Mouse (Mus musculus) G1E (cell line): ENCODE data around the gene Frmd5. TPM values are rescaled to one million over a fixed set of nuclear protein-coding genes. Genes with fewer than 3 reads are reported as not detected.

ENCODE experiments used
- ATAC-seq: 2 replicates; pipeline ENCODE4 v1.8.0; 2016; ENCODE audit warnings: mild to moderate bottlenecking; ENCODE audit not compliant: insufficient number of reproducible peaks, poor library complexity, low FRiP score, severe bottlenecking; ENCODE audit errors: extremely low read depth
- DNase-seq: peaks from one replicate; pipeline ENCODE4 v3.0.0; 2012; ENCODE audit warnings: low spot score
- H3K27me3 ChIP-seq: 2 replicates; pipeline ENCODE4 v1.6.1; 2012; ENCODE audit warnings: mild to moderate bottlenecking, low read length, inconsistent platforms; ENCODE audit not compliant: insufficient read depth
- H3K36me3 ChIP-seq: replicated peaks from 2 replicates; pipeline ENCODE3; 2012; ENCODE audit warnings: mild to moderate bottlenecking, inconsistent platforms
- H3K4me1 ChIP-seq: 2 replicates; pipeline ENCODE4 v1.6.1; 2012; ENCODE audit warnings: low read depth, low read length, inconsistent platforms, mixed read lengths; ENCODE audit not compliant: insufficient read depth
- H3K4me3 ChIP-seq: 2 replicates; pipeline ENCODE4 v1.5.1; 2012; ENCODE audit warnings: low read depth, mild to moderate bottlenecking, inconsistent platforms, low read length, moderate library complexity, mixed read lengths
- H3K9me3 ChIP-seq: replicated peaks from 2 replicates; pipeline ENCODE4 v1.6.1; 2012; ENCODE audit warnings: inconsistent platforms
- CTCF ChIP-seq: IDR thresholded peaks from 2 replicates; pipeline ENCODE4 v1.5.1; 2012; ENCODE audit warnings: low read depth, low read length, inconsistent platforms, mixed read lengths
- GATA1 ChIP-seq: IDR thresholded peaks from 2 replicates; pipeline ENCODE4 v1.6.1; 2012; ENCODE audit warnings: borderline replicate concordance, low read length, inconsistent platforms, mixed read lengths
- GATA2 ChIP-seq: IDR thresholded peaks from 2 replicates; pipeline ENCODE4 v1.6.1; 2012; ENCODE audit warnings: low read depth, low read length, inconsistent platforms, borderline replicate concordance
- POLR2AphosphoS5 ChIP-seq: IDR thresholded peaks from 2 replicates; pipeline ENCODE4 v1.6.1; 2012; ENCODE audit warnings: low read depth, low read length, inconsistent platforms; ENCODE audit not compliant: insufficient replicate concordance
- TAL1 ChIP-seq: conservative IDR thresholded peaks from 2 replicates; pipeline ENCODE4 v1.6.1; 2012; ENCODE audit warnings: low read depth, low read length, inconsistent platforms, mixed read lengths
- polyA plus RNA-seq: library from polyadenylated mRNA; stranded (reverse); fragments of >175 nt; gene quantifications from 2 replicates; pipeline ENCODE4 v1.2.3, GENCODE M21; 2012
- total RNA-seq, 2 experiments: library from RNA; stranded (forward) in 1 of 2; stranded (reverse) in 1 of 2; fragments of 200-1000 nt in 1 of 2; fragments of >200 nt in 1 of 2; fragmentation: Nextera tagmentation in 1 of 2; gene quantifications; 2 replicates each; pipeline ENCODE4 v1.2.3; 2014 to 2017

The Frmd5 gene
- total and polyA plus RNA-seq, 3 experiments = 12.8 to 79.4 (median 20.6) TPM

DNA sequence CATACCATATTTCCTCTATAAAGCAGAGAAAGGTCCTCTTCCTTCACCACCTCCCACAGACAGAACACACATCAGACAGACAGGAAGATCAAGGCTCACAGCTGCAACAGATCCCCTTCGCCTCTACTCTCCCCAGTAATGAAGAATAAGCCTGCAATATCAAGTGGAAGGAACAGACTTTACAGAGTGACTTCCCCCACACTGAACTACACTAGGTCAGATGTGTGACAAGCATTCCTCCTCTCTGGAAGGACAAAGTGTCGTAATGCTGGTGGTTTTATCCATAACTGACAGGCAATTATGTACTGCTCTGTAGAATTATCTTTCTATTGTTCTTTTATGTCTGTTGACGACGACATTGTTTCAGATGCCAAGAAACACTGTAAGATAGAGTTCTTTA lies 93.3 kb downstream of the Frmd5 start:
- H3K9me3 ChIP-seq = peaks cover 5% of the 10 kb centered on the region; the same call in 1 of the 2 replicates
- no peak for TF ChIP-seq CTCF
- no peak for TF ChIP-seq GATA1
- TF ChIP-seq POLR2AphosphoS5 = no peak
- no peak for TF ChIP-seq GATA2
- TF ChIP-seq TAL1 = no peak
- H3K4me3 ChIP-seq = no peak overlapping the region
- ATAC-seq (no peak), DNase-seq (no peak)
- H3K36me3 ChIP-seq = no peaks in the 10 kb centered on the region
- H3K27me3 ChIP-seq = no peaks in the 10 kb centered on the region
- peaks cover 24% of the 10 kb centered on the region for H3K4me1 ChIP-seq

DNA sequence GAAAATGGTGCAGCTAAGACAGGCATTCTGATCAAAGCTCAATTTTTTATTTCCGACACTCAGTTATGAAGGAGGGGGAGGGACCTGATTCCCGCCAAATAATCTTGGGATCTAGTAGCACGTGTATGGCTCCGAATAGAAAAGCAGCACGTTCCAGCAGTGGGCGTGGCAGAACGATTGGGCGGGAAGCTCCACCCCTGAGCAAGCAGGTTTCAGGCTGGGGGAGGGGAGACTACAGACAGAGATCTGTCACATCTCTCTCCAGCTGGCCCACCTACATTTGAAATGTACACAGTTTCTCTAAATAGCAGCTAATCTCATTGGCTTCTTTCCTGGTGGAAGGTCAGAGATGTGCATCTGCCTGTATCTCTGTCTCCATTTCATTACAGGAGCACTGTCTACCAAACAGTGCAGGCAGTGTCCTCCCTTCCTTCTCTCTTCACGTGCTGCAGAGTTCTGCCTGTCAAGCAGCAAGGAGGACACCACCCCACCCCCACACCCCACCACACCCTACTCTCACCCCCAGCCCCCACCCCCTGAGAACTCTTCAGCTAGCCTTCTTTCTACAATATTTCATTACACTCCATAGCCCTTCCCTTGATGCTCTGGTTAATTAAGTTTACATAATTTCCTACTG lies 95.0 kb downstream of the Frmd5 start:
- Histone ChIP-seq H3K4me3 (peak overlapping the region; percentile 25; the same call in 1 of the 2 replicates), H3K4me1 (peaks cover 24% of the 10 kb centered on the region), H3K36me3 (no peaks in the 10 kb centered on the region), H3K9me3 (peaks cover 5% of the 10 kb centered on the region; the same call in 1 of the 2 replicates), H3K27me3 (no peaks in the 10 kb centered on the region)
- DNase-seq (peak; percentile 4), ATAC-seq (no peak)
- TF ChIP-seq POLR2AphosphoS5 = no peak
- TF ChIP-seq TAL1 = no peak
- no peak for TF ChIP-seq GATA2
- no peak for TF ChIP-seq CTCF
- no peak for TF ChIP-seq GATA1

DNA sequence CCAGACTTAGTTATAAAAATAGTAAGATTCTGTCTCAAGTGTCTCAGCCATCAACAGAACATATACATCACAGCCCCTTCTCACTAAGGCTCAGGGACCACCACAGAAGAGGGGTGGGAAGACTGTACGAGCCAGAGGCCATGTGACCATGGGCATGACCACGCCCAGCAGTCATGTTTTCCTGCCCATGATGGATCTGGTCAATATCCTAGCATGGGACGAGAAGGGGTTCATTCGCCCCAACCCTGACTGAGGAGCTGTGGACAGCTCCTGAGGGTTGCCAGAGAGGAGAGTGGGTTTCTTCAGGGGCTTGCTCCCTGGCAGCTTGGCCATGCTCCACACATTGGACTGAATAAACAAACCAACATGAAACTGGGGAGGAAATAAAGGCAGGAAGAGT lies 97.8 kb downstream of the Frmd5 start:
- Histone ChIP-seq H3K4me1 (peaks cover 24% of the 10 kb centered on the region), H3K4me3 (no peak overlapping the region), H3K9me3 (peaks cover 5% of the 10 kb centered on the region; the same call in 1 of the 2 replicates), H3K36me3 (no peaks in the 10 kb centered on the region), H3K27me3 (no peaks in the 10 kb centered on the region)
- no peak for TF ChIP-seq POLR2AphosphoS5
- no peak for TF ChIP-seq GATA2
- TF ChIP-seq GATA1 = no peak
- no peak for TF ChIP-seq TAL1
- TF ChIP-seq CTCF = no peak
- DNase-seq = no peak
- ATAC-seq = no peak

DNA sequence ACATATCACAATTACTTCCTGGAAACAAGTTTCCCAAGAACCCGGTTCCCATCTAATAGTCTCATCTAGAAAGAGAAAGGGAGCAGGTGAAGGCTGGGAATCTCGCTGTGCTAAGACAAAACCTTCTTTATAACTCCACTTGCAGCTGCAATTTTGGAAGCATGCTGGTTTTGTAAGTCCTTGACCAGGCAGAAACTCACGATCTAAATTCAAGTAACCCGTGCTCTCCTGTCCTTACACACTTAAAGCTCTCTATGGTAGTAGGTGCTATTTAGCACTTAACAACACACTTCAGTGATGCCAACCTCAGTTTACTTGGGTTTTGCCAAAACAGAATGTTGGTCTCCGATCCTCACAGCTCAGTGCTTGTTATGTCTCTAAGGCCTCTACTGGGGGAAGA lies 99.4 kb downstream of the Frmd5 start:
- Histone ChIP-seq H3K36me3 (no peaks in the 10 kb centered on the region), H3K4me3 (no peak overlapping the region), H3K27me3 (no peaks in the 10 kb centered on the region), H3K9me3 (no peaks in the 10 kb centered on the region), H3K4me1 (peaks cover 24% of the 10 kb centered on the region)
- ATAC-seq (no peak), DNase-seq (no peak)
- no peak for TF ChIP-seq GATA2
- TF ChIP-seq CTCF = no peak
- no peak for TF ChIP-seq GATA1
- no peak for TF ChIP-seq POLR2AphosphoS5
- no peak for TF ChIP-seq TAL1

DNA sequence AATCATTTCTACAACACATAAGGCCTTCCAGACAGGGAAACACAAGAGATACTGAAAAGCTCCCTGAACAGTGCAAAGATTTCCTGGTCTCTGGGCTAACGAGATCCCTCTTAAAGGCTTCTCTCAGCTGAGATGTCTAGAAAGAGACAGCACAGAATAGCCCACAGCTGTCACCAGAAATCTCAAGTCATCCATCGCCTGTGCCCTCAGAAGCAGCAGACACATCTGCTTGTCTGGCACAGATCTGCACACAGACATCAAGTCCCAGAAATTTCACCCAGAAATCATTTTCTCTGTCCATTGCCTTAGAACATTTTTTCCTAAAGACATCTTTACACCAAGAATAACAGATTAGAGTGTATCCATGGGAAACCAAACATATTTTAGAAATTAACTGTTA lies 101.1 kb downstream of the Frmd5 start:
- H3K9me3 ChIP-seq = no peaks in the 10 kb centered on the region
- DNase-seq (no peak), ATAC-seq (no peak)
- peaks cover 13% of the 10 kb centered on the region for H3K4me1 ChIP-seq
- H3K36me3 ChIP-seq = no peaks in the 10 kb centered on the region
- TF ChIP-seq TAL1 = no peak
- TF ChIP-seq POLR2AphosphoS5 = no peak
- TF ChIP-seq GATA1 = no peak
- no peak for TF ChIP-seq GATA2
- no peak for TF ChIP-seq CTCF
- no peak overlapping the region for H3K4me3 ChIP-seq
- no peaks in the 10 kb centered on the region for H3K27me3 ChIP-seq

DNA sequence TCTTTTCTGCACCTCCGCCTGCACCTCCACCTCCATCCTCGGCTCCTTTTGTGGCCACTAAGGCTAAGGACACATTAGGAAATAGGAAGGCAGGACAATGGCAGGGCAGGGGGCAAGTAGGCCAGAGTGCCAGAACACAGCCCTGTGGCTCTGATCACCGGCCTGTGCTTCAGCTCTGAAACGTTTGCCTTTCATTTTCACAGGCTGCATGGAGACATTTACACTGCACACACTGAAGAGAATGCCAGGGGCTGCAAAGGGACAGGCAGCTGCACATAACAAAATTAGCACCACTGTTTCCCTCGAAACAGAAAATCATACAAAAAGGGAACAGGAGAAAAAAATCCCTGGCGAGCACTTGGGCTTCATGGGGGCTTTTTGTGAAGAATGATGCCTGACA lies 107.6 kb downstream of the Frmd5 start:
- no peaks in the 10 kb centered on the region for H3K27me3 ChIP-seq
- H3K9me3 ChIP-seq = no peaks in the 10 kb centered on the region
- no peaks in the 10 kb centered on the region for H3K36me3 ChIP-seq
- no peak overlapping the region for H3K4me3 ChIP-seq
- ATAC-seq (no peak), DNase-seq (no peak)
- no peak for TF ChIP-seq GATA1
- TF ChIP-seq GATA2 = no peak
- TF ChIP-seq CTCF = no peak
- TF ChIP-seq TAL1 = no peak
- TF ChIP-seq POLR2AphosphoS5 = no peak
- H3K4me1 ChIP-seq = peaks cover 3% of the 10 kb centered on the region; the same call in 1 of the 2 replicates
